In the genomic region with DNA sequence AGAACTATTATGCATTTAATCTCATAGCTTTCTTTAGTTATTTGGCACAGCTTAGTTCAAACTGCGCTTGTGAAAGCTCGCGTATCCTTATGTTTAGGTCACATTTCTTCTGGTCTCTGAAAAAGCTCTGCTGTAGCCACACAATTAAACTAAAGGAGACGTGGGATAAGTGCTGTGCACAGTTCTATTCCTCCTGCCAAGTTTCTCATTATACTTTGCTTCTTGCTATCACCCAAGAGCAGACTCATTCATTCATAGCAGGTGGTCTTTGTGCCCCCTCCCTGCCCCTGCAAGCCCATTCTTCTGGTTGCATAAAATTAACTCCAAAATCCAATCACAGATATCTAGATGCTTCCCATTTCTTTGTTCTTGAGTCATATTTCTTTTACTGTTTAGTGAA, we compare ENCODE assay signal across 27 mouse cellular contexts.
"Had no signal": no experiment of that assay in that cellular context is flagged by ENCODE, and none has a peak within 500 bp of the region (broad histone marks: within the 10 kb centered on the region; RNA-seq: fewer than 3 reads in every experiment).

No protein-coding gene starts in this region.

- H3K9me3 ChIP-seq: heart, embryonic 15.5 days; hindbrain, embryonic 10.5 days; hindbrain, embryonic 12.5 days; intestine, embryonic 15.5 days; limb, embryonic 10.5 days; limb, embryonic 12.5 days; liver, embryonic 13.5 days; liver, embryonic 15.5 days had no signal

- DNase-seq: gastrocnemius, adult 2 months; gastrocnemius, postnatal 10 days; gastrocnemius, postnatal 25 days; heart, adult 2 months; heart, postnatal 4 days; kidney, adult 18-20 months; kidney, adult 8-10 months; kidney, postnatal 10 days; kidney, postnatal 25 days; kidney, postnatal 4 days; liver; liver, embryonic 13.5 days; liver, postnatal 0 days had no signal

- H3K36me3 ChIP-seq: heart, embryonic 15.5 days; hindbrain, embryonic 10.5 days; hindbrain, embryonic 12.5 days; intestine, embryonic 15.5 days; limb, embryonic 10.5 days; limb, embryonic 12.5 days; liver, embryonic 13.5 days; liver, embryonic 15.5 days had no signal

- H3K27ac ChIP-seq: gastrocnemius, adult 2 months; heart, adult 2 months; heart, embryonic 15.5 days; hindbrain, embryonic 10.5 days; hindbrain, embryonic 12.5 days; hindbrain, embryonic 14.5 days; intestine, embryonic 15.5 days; layer of hippocampus, adult 2 months; left cerebral cortex, adult 2 months; limb, embryonic 10.5 days; limb, embryonic 12.5 days; liver, embryonic 13.5 days; liver, embryonic 15.5 days had no signal

- H3K27me3 ChIP-seq: heart, embryonic 15.5 days; hindbrain, embryonic 12.5 days; intestine, embryonic 15.5 days; limb, embryonic 12.5 days; liver, embryonic 13.5 days; liver, embryonic 15.5 days had no signal

- H3K4me2 ChIP-seq: heart, embryonic 15.5 days; hindbrain, embryonic 12.5 days; hindbrain, embryonic 14.5 days; intestine, embryonic 15.5 days; limb, embryonic 12.5 days; liver, embryonic 11.5 days; liver, embryonic 13.5 days; liver, embryonic 15.5 days had no signal

- ATAC-seq: hindbrain, embryonic 16.5 days; inflammation-experienced regulatory T-cells, adult 6 months; intestine, embryonic 15.5 days; intestine, postnatal 0 days; liver, postnatal 0 days had no signal

- H3K4me1 ChIP-seq: hindbrain, embryonic 10.5 days; hindbrain, embryonic 12.5 days; intestine, embryonic 15.5 days; liver, embryonic 13.5 days; liver, embryonic 15.5 days had no signal

- H3K4me3 ChIP-seq: gastrocnemius, adult 2 months; heart, adult 2 months; heart, embryonic 15.5 days; hindbrain, embryonic 10.5 days; hindbrain, embryonic 12.5 days; intestine, embryonic 15.5 days; layer of hippocampus, adult 2 months; left cerebral cortex, adult 2 months; limb, embryonic 10.5 days; limb, embryonic 12.5 days; liver, embryonic 13.5 days; liver, embryonic 15.5 days had no signal

- H3K9ac ChIP-seq: heart, embryonic 15.5 days; hindbrain, embryonic 12.5 days; hindbrain, embryonic 14.5 days; intestine, embryonic 15.5 days; limb, embryonic 12.5 days; liver, embryonic 13.5 days; liver, embryonic 15.5 days; liver, postnatal 0 days had no signal
